Mouse (Mus musculus) T-helper 17 cell (primary cell): ENCODE results near the gene Ubash3a.

Experiments
- in situ Hi-C, 2 experiments: fragments of 300-600 bp; cut with MboI, MseI; formaldehyde crosslinking; loops; 1 replicate in 1 of 2; 2 replicates in 1 of 2; pipeline ENCODE4 v1.15.1; 2025; ENCODE audit warnings: high pct_unique_total_duplicates in 2 of 2

Gene Ubash3a

DNA sequence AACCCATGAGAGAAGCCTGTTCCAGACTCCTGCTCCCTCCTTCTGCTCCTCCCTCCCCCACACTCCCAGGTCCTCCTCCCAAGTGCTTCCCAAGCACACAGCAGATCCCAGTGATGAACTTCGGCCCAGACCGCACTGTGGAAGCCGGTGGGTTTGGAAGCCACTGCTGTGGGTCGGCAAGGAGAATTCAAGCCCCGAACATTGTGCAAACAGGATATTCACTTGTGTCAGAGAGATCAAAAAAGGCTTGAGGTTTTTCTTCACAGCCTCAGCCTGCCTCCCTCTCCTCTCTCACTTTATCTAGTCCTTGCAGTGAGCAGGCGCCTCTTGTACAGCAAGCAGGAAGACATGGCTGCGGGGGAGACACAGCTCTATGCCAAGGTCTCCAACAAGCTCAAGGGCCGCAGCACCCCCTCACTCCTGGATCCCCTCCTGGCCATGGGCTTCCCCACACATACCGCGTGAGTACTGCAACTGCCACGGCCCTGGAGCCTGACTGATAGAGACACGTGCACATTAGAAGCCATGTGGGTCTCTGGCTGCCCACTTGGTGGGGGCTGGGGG lies at the start of gene Ubash3a:
Gene Ubash3a, plus strand, starts transcription at position 103 of the 564 bp plus-strand sequence.
- in situ Hi-C loops = loop anchor here in 1 of 2 experiments (5.0 kb wide), 1 partner anchor 89 kb away; no protein-coding TSS in a partner anchor

DNA sequence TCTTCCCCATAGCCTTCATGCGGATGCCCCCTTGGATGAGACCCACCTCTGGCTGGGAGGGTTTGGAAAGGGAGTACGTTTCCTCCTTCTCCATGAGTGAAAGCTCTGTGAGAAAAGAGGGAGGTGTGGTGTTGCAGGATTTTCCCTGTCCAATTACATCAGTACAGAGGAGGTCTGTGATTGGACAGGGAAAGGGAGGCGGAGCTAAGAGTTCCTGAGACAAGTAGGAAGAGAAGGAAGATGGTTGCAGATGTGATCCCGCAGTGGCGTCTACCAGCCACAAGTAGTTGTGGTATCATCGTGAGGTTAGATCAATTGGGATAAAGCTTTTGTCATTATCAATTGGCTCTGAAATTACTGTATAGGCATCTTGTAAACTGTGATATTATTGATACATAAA lies 49.8 kb upstream of the Ubash3a start:
- in situ Hi-C loops = loop anchor here in 1 of 2 experiments (10.0 kb wide), 1 partner anchor 833 kb away; no protein-coding TSS in a partner anchor

DNA sequence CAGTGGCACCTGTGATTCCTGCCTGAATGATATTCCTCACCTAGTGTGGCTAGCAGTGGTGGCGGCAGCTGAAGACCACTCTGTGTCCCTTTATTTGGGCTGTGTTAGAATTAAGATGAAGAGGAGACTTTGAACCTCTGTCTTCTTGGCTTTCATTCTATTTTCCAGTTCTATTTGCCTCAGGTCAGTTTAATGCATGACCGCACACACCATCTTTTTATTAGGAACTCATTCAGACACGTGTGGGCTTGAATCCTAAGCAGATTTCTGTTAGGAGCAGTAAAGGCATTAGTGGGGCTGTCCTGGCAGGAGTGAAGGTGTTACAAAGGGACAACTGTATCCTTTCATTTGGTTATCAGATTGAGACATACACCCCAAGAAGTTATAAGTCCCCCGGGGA lies 47.4 kb upstream of the Ubash3a start:
- in situ Hi-C loops = no loop called here

DNA sequence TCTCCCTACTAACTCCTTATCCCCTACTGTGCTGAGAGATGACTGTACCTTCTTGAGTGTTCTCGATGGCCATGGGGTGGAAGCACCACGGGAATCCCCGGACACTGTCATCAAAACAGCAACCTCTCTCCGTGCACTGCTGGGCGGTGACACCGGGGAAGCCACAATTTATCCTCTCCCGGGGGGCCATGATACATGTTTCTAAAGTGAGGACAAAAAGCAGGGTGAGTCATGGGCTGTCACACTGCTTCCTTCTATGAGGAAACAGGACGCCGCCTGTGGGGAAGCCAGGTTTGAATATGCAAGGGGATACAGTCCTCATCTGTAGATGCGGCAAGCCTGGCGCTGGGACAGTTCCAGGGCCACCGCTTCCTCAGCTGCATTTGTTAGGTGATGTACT lies 45.1 kb upstream of the Ubash3a start:
- in situ Hi-C loops = no loop called here

DNA sequence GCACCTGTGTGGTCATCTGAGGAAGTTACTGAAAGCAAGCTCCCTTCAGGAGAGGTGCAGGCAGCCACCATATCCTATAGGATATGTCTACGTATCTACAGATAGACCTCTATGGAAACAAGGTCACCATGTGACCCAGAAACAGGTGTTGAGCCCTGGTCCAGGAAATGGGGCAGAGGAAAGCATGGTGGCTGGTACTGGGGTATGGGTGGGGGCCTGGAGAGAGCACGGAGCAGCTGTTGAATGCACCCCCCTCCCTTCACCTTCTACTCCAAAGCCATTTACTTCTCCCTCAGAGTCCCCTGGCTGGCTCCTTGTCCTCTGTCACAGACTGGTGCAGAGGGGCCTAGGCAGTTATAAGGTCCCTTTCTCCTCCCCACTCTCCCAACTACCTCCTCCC lies 43.9 kb upstream of the Ubash3a start:
- in situ Hi-C loops = no loop called here

DNA sequence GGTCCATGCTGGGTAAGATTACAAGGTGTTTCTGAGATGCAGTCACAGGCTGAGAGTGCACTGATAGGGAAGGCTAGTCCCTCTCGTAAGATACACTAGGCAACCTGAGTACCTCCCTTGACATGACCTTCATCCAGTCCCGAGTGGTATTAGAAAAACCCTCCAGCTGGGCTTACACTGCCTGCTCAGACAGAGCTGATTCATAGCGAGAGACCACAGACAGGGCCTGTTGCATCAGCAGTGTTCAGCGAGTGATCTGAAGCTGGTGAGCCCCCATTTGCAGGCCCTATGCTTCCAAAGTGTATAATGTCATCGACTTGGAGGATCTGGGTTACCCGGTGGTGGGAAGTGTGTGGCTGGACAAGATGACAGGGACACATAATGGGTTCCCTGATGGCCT lies 42.5 kb upstream of the Ubash3a start, which contains the start of gene Tff1:
Gene Tff1, minus strand, starts transcription at position 151 of the 400 bp plus-strand sequence.
- in situ Hi-C loops = no loop called here

DNA sequence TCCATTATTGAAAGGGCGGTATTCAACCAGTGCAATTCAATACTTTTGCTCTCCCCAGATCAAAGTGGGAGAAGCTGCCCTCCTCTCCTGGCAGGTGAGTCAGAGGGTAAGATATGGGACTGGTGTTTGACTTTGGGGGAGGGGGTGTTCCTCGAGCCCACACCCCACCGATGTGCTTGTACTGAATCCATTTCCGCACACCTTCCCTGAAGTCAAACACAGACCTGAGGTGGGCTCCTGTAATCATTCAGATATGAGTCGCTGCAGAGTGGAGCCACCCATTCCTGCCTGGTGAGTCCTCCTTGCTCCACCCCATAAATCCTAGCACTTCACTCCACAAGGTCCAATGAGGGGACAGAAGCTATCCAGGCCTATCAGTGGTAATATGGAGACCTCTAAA lies 37.9 kb upstream of the Ubash3a start:
- in situ Hi-C loops = no loop called here

DNA sequence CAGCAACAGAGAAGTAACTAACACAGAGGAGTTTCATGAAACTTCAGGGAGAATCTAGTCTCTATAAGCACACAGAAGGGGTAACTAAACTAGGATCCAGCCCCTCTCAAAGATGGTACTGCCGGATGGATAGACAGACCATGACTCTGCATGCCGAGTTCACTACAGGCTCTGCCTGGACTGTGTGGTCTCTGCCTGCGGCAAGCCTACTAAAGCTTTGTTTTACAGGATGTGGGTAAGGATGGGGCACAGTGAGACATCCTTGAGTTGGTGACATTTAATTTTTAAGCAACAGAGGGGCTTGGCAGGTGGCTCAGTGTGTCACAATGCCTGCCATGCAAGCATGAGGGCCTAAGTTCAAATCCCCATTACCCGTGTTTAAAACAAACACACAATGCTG lies 31.4 kb upstream of the Ubash3a start:
- in situ Hi-C loops = no loop called here

DNA sequence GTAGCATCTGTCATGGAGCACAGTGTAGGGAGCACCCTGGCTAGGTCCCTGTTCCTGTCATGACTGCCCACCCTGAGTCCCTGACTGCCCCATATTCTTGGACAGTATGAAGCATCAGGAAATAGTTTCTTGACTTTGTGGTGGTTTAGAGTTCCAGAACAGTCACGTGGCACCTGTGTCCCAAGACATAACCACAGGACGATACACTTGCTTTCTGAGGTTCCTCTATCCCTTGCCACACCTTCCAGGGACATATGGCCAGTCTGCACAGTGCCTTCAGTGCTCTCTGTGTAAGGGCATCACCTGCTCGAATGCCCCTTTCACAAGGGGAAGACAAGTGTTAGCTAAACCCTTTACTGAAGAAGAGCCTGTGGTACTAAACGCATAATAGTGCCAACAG lies 26.2 kb upstream of the Ubash3a start:
- in situ Hi-C loops = no loop called here

DNA sequence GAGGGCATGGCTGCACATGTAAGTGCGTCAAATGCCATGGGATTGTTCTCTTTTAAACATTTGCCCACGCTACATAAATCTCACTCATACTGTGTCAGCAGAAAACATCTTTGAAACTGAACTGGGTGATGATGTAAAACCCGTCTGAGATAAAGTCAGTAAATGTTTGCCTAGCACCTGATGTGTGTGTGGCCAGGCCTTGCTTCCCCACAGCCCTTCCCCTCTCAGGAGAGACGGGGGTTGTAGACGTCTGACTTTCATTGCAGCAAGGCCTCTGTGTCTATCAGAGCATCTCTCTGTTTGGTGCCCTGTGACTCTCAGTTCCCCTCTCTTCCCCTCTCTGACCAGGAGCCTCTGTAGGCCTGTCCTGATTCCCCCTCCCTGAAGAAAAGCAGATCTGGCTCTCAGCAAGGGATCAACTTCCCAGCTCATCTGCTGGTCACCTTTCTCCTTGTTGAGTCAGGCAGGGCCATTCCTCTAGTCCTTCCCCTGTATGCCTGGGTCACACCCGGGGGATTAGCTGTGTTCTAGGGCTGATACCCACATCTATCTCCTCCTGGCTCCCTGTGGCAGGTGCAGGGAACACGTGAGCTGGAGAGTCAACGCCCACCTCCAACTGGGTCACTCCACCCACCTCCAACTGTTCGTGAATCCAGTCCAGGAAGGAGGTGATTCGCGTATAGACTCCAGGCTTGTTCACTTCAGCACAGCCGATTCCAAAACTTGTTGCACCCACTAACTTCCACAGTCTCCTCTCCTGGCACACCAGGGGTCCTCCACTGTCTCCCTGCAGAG lies 24.3 kb upstream of the Ubash3a start:
- in situ Hi-C loops = no loop called here

DNA sequence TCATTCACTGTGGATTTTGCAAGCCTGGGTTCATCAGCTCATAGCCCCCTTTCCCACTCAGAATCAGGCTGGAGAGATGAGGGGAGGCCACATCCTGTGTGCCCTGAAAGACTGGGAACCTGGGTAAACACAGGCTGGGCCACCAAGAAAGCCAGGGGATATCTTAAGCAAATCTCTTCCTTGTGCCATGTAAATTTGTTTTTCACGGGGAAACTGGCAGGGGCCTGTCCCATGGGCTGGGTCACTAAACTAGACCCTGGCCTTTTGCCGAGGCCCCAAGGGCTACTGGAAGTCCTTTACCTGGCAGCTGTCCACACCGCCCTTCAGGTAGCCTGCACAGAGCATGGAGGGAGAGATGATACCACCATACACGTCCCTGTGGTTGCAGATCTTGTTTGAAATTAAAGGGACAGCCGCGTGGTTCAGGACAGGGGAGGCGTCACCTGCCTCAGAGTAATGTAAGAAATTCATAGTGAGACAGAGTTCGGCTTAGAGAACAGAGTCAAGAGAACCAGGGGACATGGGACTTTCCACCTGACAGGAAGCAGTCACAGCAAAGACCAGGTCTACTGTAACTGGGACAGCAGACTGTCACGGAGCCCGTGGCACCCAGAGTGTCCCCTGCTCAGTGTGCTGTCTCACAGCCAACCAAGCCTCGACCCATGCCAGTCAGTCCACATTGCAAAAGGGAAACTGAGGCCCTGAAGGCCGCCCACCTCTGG lies 23.2 kb upstream of the Ubash3a start:
- in situ Hi-C loops = no loop called here

DNA sequence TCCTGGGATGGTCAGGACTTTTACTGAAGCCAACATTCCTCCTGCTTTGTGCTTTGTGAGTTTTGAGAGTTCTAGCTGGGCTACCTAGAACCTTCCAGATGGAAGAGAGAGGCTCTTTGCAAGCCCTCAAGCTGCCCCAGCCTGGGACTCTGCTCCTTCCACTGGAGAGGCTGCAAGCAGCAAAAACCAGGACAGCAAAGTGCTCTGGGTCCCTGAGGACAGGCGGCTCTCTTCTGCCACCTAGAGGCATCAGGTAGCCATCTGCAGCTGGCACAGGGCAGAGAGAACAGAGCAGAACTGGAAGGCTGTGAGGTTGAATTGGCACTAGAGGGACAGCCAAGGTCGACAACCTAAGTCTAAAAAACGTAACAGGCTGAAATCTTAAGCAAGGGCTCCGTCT lies 20.3 kb upstream of the Ubash3a start:
- in situ Hi-C loops = loop anchor here (5.0 kb wide), 3 partner anchors 40 to 170 kb away; partner anchors contain the start of gene Tff2 (in 2 of the 2)

DNA sequence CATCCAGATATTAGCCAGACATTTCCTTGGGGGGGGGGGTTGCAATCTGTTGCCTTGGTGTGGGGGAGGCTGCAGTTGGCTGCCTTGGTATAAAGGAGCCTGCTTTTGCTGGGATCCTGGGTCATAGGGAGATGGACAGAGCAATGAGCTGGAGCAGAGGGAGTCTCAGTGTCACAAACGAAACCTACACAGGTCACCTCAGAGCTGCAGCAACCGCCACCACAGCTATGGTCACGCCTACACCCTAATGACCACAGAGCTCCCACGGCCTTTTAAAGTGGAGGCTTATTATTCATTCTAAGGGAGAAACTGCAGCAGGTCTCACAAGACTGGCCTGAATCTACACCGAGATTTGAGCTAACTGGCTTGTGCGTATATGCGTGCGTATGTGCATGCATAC lies 15.8 kb upstream of the Ubash3a start:
- in situ Hi-C loops = no loop called here

DNA sequence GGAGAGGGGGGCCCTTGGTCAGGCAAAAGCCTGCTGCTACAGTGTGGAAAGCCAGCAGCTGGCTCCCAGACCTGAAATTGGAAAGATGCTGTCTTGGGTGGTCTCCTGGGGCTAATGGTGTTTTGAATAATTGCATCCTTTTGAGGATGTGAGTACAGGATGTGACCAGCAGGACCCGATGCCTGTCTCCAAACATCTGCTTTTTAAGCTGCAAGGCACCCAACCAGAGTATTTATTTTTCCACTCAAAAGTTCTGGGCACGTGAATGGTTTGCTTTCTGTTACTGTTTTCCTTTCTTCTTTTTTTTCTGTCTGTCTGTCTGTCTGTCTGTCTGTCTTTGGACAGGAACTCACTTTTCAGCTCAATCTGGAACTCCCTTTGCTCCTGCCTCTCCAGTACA lies 15.0 kb upstream of the Ubash3a start:
- in situ Hi-C loops = no loop called here

DNA sequence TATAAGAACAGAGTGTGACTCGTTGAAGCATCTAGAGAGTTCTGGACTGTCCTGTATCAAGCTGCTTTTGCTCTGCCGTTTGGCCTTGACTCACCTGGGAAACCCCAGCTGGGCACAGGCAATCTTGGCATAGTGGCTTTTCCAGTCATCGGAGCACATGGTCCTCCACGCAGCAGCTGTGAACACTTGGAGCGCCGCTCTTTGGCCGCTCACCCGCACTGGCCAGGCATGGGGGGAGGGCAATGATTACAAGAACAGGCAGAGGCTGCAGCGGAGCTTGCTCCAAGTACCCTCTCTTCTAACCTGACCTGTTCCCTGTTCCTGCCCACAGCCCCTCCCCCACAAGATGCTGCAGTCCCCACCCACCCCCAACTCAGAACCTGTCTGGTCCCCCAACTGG lies 14.3 kb upstream of the Ubash3a start:
- in situ Hi-C loops = no loop called here

DNA sequence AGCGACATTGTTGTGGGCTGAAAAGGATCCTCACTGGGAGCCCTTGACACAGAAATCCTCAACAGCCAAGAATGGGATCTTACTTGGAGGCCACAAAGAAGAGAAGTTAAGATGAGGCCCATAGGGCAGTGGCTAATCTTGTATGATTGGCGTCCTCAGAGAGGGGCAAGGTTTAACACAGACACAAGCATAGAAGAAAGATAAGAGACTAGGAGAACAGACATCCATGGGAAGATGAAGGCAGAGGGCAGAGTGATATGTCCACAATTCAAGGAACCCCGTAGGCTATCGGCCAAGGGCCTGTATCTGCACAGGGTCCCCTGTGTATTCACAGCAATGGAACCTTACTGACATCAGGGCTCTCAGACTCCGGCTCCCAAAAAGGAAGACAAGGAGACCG lies 12.5 kb upstream of the Ubash3a start:
- in situ Hi-C loops = no loop called here

DNA sequence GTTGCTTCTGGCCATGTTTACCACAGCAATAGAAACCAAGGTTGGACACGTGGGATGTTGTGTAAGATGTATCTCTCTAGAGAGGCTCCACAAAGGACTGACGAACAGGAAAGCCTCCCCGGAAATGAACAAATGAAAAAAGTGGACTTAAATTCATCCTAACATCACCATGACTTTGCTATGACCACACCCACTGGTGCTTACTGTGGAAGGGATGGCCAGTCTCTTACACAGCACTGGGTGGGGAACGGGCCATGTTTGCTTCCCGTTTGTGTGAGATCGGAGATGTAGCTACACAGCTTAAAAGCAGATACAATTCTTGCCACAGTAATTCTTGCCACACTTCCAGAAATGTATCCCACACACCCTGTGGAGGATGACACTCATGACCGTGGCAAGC lies 11.4 kb upstream of the Ubash3a start:
- in situ Hi-C loops = no loop called here

DNA sequence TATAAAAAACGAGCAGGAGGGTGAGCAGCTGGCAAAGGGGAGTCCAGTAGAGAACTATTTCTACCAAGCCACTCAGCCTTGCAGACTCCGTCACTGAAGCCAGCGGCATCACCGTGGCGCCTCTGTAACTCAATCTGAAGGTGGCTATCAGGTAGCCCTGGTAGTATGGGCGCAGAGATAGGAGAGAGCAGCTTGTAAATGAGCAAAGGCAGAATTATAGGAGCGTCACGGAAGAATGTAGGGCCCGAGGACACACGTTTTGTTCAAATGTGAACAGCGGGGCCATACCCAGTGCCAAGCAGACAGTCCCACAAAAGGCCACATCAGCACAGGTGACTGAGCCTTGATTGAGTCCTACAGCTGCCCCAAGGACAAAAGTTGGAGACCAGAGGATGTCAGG lies 8.8 kb upstream of the Ubash3a start, which contains the start of gene Tmprss3:
Gene Tmprss3, minus strand, starts transcription at position 101 of the 400 bp plus-strand sequence.
- in situ Hi-C loops = no loop called here

DNA sequence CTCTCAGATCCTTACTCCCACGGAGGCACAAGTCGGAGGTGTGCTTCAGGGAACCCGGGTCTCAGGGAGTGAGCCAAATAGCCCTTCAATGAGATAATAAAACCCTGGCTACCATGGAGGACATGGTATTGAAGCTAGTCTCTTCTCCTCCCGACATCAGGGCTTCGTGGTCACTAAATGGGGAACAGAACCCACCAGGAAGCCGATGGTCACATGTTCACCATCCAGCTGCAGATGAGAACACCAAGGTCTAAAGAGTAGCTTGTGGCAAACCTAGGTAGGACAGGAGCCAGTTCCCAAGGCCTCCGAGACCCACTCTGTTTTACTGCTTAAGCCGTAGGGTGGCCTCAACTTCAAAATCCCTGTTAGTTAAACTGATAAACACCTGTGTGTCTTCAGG lies 981 bp downstream of the Ubash3a start:
- in situ Hi-C loops = loop anchor here in 1 of 2 experiments (5.0 kb wide), 1 partner anchor 89 kb away; no protein-coding TSS in a partner anchor

DNA sequence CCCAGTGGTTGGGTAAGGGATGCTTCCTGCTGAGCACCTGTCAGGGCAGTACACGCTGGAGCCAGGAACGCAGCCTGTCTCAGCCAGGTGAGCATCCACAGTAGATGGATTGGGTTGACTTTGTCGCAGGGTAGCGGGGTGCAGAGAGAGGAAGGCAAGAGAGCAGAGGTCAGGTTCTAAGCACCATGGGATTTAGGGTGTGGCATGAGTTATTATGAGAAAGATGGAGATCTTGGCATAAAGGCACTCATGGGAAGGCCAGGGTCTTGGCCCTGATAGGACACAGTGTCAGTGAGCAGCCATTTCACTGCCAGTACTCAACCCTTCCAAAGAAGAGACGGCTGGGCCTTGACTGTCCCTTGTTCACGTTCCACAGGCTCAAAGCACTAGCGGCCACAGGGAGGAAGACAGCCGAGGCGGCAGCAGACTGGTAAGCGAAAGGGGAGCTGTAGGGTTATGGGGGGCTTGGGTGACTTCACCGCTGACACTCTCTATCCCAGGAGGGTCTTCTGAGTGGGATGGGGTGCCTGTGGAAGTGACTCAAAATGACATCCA lies 1.8 kb downstream of the Ubash3a start:
- in situ Hi-C loops = loop anchor here in 1 of 2 experiments (5.0 kb wide), 1 partner anchor 88 kb away; no protein-coding TSS in a partner anchor

DNA sequence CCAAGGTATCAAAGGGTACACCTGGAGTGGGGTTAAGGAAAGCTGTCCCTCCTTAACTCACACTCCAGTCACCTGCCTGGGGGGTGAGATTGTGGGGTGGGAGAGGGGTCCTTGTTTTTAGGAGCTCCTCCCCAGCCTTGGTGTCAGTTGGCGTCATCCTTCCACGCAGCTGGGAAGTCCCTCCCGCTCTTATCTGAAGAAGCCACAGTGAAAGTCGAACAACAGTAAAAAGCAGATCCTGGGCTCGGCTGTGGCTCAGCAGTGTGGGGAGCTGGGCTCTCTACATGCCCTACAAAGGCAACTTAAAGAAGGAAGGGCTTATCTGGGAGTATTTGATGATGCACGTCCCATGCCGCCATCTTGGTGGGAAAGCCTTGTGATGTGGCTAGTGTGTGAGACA lies 2.6 kb downstream of the Ubash3a start:
- in situ Hi-C loops = no loop called here

DNA sequence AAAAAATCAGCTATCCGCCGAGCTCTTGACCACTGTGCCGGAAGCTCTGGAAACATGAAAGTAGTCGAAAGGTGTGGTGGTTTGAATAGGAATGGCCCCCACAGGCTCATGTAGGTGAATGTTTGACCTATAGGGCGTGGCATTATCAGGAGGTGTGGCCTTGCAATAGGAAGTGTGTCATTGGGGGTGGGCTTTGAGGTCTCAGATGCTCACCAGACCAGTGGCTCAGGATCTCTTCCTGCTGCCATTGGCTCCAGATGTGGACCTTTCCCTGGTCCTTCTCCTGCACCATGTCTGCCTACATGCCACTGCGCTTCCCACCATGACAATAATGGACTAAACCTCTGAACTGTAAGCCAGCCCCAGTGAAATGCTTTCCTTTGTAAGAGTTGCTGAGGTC lies 4.2 kb downstream of the Ubash3a start:
- in situ Hi-C loops = no loop called here
